Mouse (Mus musculus): ENCODE data around the gene Mst1.

DNA sequence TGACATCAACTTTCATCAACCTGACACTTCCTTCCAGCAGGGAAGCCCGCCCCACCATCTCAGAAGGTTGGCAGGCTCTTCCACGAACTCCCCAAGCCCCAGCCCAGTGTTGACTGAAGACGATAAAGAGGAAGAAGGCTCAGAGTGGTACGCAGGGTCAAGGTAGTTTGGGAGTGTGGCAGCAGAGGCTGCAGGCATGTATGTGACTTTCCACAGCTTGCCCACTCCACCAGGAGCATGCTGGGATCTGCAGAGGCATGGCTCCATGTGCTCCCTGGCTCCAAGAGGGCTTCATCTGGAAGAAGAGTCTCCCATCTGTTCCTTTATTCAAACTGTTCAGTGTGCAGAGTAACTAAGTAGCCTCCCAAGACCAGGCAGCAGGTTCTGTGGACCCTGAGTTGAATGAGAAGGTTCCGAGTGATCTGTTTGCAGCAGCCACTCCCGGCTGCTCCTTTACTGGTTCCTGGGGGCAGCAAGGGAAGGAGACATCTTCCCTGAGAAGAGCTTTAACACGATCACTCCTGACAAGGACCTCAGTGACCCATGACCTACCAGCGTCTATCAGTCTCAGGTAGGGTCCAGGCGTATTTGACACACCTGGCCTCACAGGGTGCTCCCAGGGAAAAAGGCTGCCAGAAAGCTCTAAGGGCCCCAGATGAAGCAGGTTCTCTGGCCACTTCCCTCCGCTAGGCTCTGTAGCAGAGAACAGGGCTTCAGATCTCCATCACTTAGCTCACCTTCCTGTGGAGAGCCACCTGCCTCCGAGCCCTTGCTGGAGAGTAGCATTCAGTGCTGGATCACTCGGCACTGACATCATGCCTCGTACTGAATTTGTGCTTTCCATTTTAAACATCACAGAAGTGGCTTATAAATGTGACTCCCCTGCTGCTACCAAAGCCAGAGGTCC, 49.1 kb downstream of the Mst1 start:
- TF ChIP-seq GATA1 (IDR thresholded peaks at IDR 0.05; ENCODE audit: low read length) (no peak), TAL1 (IDR thresholded peaks at IDR 0.05; ENCODE audit: low read length) (no peak)

Data from erythroblast, embryonic 14.5 days (primary cell).